Mouse (Mus musculus) c-Kit-negative CD71-positive TER-119-positive erythroid progenitor cells, embryonic 14.5 days (primary cell): Measurements from ENCODE around the gene Fndc5.

Source experiments
- DNase-seq: peaks from one replicate; pipeline ENCODE4 v3.0.0-alpha.2; 2013; ENCODE audit warnings: low read depth, low spot score

Fndc5 gene

GRCm38 (mm10) chr4:129136579-129137391, at the start of gene Fndc5:
Gene Fndc5 (plus strand): TSS chr4:129136999.
- DNase-seq, result no peak

GRCm38 (mm10) chr4:129087850-129088249, 48.9 kb upstream of the Fndc5 start:
- no peak for DNase-seq

DNA sequence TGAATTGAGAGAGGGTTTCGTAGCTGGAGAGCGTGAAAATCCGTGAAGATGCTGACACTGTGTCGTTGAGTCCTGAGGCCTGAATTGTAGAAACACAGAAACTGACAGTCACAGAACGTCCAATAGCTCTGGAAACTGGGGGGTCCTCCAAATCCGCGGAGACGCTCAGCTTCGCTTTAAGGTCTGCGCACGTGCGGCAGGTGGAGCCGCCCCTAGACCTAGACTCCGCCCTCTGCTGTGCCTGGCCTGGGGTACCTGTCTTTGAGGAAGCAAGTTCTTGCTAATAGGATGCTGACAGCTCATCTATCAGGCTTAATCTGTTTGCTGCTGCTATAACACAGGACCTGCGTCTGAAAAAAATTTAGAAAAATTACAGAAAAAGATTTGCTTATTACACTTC, 41.5 kb upstream of the Fndc5 start:
- no peak for DNase-seq

DNA sequence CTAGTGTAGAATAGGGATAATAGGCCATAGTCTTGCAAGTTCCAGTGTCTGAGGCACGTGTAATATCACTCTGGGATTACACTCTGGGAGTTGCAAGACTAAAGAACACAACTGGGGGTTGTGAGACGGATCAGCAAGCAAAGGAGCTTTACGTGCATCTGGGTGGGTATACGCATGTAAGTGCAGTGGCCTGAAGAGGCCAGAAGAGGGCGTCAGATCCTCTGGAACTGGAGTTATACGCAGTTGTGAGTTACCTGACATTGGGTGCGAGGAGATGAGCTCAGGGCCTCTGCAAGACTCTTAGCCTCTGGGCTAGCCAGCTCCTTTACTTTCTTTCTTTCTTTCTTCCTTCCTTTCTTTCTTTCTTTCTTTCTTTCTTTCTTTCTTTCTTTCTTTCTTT, 39.8 kb upstream of the Fndc5 start:
- no peak for DNase-seq

DNA sequence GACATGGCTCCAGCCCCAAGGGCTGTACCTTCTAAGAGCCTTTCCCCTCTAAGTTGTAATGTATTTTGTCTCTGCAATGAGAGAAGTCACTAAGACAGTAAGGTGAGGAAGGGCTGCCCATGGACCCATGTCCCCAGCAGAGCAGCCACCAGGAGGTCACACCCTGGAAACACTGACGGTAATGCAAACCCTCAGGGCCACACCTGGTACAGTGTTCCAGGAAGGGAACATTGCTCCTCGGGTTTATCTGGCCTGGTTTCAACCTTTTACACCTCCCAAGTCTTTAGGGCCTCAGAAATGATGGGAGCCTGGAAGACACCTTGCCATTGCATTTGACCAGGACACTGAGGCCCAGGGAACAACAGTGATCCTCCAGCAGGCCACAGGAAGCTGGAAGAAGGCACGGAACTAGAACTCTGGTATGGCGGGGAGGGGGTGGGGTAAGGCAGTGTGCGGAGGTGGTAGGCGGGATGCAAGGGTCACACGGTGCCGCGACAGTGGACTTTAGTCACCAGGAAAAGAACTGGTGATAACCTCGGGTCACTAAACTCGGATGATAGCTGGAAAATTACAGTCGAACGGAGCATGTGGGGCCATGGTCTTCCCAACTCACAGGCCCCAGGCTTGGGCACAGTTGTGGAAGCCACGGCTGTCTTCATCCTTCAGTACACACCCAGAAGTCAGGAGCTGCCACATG, 34.5 kb upstream of the Fndc5 start:
- no peak for DNase-seq

DNA sequence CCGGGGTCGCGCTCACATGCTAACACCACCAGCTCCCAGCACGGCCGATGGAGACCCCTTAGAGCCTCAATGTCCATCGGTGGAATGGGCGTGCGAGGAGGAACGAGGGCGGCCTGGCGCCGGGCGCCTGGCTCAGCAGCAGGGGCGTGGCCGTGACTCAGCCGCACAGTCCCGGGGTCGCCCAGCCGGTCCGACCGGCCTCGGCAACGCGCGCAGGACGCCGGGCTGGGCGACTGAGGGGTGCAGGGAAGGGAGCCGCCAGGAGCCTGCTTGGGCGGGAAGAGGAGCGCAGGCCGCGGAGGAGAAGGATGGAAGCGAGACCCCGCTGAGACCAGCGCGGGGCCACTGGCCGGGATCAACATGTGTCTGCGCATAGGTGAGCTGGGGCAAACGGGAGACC, 31.4 kb upstream of the Fndc5 start, which contains the start of gene Tmem54:
Gene Tmem54, plus strand, starts transcription at position 193 of the 400 bp plus-strand sequence.
- no peak for DNase-seq

DNA sequence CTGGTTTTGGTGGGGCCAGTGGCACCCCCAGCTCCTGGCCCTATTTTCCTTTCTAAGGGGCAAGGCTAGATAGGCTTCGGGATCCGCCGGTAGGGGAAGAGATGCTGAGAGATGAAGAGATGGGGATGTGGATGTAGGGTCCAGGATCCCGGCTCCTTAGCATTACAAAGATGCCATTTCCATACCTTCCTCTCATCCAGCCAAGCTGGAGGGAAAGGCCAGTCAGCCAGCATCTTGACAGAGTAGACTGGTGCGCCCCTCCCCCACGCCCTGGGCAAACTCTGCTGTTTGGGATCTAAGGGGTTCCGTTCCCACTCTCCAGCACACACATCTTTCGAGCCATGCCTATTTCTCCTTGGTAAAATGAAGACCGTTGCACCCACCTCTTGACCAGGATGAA, 30.7 kb upstream of the Fndc5 start:
- no peak for DNase-seq

GRCm38 (mm10) chr4:129107348-129107899, 29.4 kb upstream of the Fndc5 start:
- no peak for DNase-seq

GRCm38 (mm10) chr4:129108624-129109023, 28.2 kb upstream of the Fndc5 start:
- no peak for DNase-seq

GRCm38 (mm10) chr4:129110804-129111203, 26.0 kb upstream of the Fndc5 start:
- DNase-seq, result no peak

- no peak for DNase-seq
Measured at GRCm38 (mm10) chr4:129111350-129111749, 25.4 kb upstream of the Fndc5 start.

DNA sequence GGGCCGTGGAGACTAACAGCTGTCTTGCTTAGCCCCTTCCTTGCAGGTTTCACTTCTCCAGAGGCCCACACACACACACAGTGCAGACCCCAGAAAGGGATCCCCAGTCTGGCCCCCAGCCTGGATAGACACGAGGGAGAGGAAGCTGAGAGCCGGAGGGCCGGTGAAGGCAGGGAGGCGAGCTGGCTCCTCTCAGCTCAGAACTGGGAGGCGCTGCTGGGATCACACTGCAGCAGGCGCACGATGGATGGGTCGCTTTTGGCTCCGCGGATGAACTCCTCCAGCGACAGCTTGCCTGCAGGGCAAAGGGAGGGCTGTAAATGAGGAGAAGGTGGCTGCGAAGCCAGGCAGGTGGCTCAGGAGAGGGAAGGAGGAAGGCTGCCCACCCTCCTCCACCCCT, 24.6 kb upstream of the Fndc5 start:
- DNase-seq, result no peak

GRCm38 (mm10) chr4:129113083-129113988, 23.5 kb upstream of the Fndc5 start:
- peak; percentile 40 for DNase-seq

DNA sequence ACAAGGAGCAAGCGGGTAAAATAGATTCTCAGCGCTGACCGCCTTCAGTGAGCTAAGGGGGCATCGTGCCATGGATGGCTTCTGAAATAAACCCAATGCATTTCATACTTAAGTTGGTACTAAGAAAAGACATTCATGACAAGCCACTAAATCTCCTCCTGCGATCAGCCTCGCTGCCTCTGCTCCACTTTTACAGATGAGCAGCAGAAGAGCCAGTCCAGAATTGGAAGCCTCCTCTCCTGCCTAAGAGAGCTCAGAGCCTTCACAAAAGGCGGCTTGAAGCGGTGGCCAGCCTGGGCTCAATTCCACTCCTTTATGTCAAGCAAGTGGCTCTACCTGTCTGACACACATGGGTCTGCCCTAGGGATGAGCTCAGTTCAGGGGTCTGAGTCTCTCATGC, 20.1 kb upstream of the Fndc5 start:
- DNase-seq, result no peak

- DNase-seq, result no peak
Measured at GRCm38 (mm10) chr4:129117720-129118510, 18.9 kb upstream of the Fndc5 start.

GRCm38 (mm10) chr4:129119708-129120107, 17.1 kb upstream of the Fndc5 start:
- no peak for DNase-seq

DNA sequence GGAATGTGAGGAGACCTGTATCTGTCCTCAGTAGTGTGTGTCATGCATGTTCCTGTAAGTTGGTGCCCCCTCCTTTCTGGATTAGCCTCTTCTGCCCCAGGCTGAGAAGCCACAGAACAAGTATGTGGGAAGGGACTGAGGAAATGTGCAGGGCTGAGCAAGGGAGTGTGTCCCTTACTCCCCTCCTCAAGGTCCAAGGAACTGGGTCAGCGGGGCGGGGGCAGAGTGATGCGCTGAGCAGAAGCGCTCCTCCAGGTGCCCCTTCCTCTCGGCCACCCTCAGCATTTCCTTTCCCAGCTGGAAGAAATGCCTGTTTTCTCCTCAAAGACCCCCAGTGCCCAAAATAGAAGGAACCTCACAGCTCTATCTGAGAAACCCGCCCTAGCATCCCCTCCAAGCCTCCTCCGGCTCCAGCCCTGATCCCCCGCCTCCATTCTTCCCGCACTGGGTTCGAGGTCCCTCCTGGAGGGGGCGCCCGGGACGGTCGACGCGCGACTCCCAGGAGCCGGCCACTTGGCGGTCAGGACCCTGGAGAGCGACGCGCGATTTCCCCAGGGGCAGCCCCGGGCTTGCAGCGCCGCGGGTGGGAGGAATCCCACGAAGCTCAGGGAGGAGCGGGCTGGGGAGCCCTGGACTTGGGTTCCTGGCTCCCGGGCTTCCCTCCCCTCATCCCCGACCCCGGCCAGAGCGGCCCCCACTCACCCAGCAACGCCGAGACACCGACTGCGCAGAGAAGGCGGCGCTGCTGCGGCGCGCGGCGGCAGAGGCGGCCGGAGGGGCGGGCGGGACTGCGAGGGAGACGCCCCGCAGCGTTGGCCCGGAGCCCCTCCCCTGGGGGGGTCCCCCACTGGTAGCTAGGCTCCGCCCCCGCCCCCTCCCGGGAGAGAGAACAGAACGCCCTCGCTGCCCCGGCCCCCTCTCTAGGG, 16.0 kb upstream of the Fndc5 start:
- DNase-seq, result no peak

DNA sequence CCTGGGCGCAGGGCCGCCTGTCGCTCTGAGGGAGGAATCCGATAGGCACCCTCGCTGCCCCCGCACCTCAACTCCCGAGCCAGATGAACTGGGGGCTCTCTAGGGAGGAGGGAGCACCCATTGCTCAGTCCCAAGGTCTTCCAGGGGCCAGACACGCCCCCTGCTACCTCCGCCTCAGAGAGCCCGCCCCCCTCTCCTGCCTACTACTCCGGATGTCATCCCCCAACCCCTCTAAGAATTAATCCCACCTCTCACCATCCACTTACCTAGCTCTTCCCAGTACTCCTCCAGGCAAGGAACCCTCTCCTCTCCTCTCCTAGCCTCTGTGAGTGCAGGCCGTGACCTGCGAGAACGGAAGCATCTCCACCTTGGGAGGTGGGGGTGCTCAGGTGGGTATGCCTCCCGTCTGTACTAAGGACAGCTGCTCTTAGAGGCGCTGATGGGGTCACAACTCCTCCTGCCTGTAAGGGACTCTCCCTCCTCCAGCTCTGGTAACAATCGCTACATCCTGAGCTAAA, 15.2 kb upstream of the Fndc5 start, which contains the start of gene Hpca:
Gene Hpca, minus strand, starts transcription at position 468 of the 518 bp plus-strand sequence.
- DNase-seq, result no peak

- no peak for DNase-seq
Measured at GRCm38 (mm10) chr4:129122107-129122506, 14.7 kb upstream of the Fndc5 start.
